Mouse (Mus musculus) small intestine, adult 2 months (tissue): ENCODE results near the gene 1700015F17Rik. TPM values are rescaled to one million over a fixed set of nuclear protein-coding genes. Genes with fewer than 3 reads are reported as not detected.

Experiments
- H3K27ac ChIP-seq: fragments of 200-500 bp; 2 replicates; pipeline ENCODE4 v1.5.1; 2012; ENCODE audit warnings: low read depth, low read length, control low read depth, inconsistent platforms; ENCODE audit not compliant: insufficient read depth
- H3K27me3 ChIP-seq: fragments of 200-500 bp; 2 replicates; pipeline ENCODE4 v1.6.1; 2012; ENCODE audit warnings: mild to moderate bottlenecking, moderate library complexity, low read length, inconsistent platforms; ENCODE audit not compliant: control insufficient read depth, insufficient read depth
- H3K36me3 ChIP-seq: fragments of 200-500 bp; 2 replicates; pipeline ENCODE4 v1.6.1; 2012; ENCODE audit warnings: mild to moderate bottlenecking, low read length, control low read depth, inconsistent platforms; ENCODE audit not compliant: control insufficient read depth, insufficient read depth
- H3K4me1 ChIP-seq: fragments of 200-500 bp; 2 replicates; pipeline ENCODE4 v1.6.1; 2012; ENCODE audit warnings: low read length, inconsistent platforms, mixed read lengths; ENCODE audit not compliant: control insufficient read depth, insufficient read depth, insufficient read length
- H3K4me3 ChIP-seq: fragments of 200-500 bp; 2 replicates; pipeline ENCODE4 v1.5.1; 2012; ENCODE audit warnings: low read depth, mild to moderate bottlenecking, control low read depth, inconsistent platforms, low read length, moderate library complexity
- CTCF ChIP-seq: fragments of 200-500 bp; IDR thresholded peaks from 2 replicates; pipeline ENCODE4 v1.5.1; 2012; ENCODE audit warnings: low read depth, mild to moderate bottlenecking, control low read depth, inconsistent platforms, low read length, moderate library complexity, mixed read lengths; ENCODE audit not compliant: insufficient replicate concordance, insufficient read length; ENCODE audit errors: extremely low read depth
- POLR2A ChIP-seq: fragments of 200-500 bp; IDR thresholded peaks from 2 replicates; pipeline ENCODE4 v1.6.1; 2012; ENCODE audit warnings: low read depth, mild to moderate bottlenecking, control low read depth, inconsistent platforms, low read length, moderate library complexity
- WGBS: fragments of 180-500 bp; shearing (Covaris S2); methylation state at CpG from one replicate; pipeline ENCODE4 v1.1.7; 2018; 5-methylcytosine and 5-hydroxymethylcytosine counted together
- polyA plus RNA-seq: library from polyadenylated mRNA; depleted of rRNA; stranded (reverse); fragments of >200 nt; gene quantifications from 2 replicates; pipeline ENCODE4 v1.2.3, GENCODE M21; 2012

Gene 1700015F17Rik
- polyA plus RNA-seq, 1 experiment: not detected

DNA sequence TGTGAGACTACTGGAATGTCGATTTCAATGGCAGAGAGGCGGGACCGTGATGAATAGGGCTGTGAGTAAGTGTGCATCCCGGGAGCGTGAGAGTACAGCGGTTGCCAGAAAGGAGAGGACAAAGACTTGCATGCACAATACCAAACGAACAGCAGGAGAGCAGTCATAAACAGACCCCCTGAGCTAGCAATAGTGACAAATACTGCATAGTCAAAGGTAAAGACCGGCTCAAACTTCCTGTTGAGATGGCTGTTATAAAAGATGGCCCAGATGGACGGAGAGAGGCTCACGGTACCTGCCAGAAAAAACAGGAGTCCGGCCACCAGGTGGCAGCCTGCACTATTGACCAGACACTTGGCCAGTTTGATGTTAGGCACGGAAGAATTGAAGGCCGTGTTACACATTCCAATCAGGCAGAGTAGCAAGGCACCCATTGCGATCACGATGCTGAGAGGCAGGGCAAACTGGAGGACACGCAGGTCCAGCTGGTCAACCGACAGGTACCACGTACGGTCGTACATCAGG lies 28.8 kb upstream of the 1700015F17Rik start:
- WGBS: 51% methylated on average over 20 of the region's 20 CpGs
- peak; percentile 72; the same call in 1 of the 2 replicates for TF ChIP-seq CTCF
- TF ChIP-seq POLR2A: no peak
- H3K4me1 ChIP-seq: no peaks in the 10 kb centered on the region

DNA sequence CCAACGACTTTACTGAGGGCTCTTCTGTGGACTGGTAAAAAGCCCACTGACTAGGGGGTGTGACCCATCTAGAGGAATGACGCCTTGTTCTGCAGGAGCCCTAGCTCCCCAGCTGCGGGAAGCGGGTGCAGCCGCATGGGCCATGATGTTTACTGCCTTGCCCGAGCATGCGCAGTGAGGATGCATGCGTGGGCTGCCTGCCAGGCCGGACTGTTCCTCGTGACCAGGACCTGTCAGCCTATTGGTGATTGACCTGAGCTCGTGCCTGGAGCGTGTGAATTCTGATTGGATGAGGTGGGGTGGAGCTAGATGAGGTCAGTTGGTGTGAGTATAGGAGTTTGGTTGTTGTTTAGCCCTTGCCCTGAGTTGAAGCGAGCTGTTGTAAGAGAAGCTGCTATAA lies 25.5 kb upstream of the 1700015F17Rik start:
- Histone ChIP-seq H3K36me3 (peaks cover 4% of the 10 kb centered on the region; the same call in 1 of the 2 replicates), H3K27ac (no peak overlapping the region), H3K4me1 (no peaks in the 10 kb centered on the region), H3K27me3 (no peaks in the 10 kb centered on the region), H3K4me3 (no peak overlapping the region)
- TF ChIP-seq CTCF (no peak), POLR2A (no peak)
- 84% methylated on average over 13 of the region's 13 CpGs for WGBS

More for the DNA sequence above, 28.8 kb upstream of the 1700015F17Rik start:
- no peaks in the 10 kb centered on the region for H3K27me3 ChIP-seq
- H3K36me3 ChIP-seq: peaks cover 5% of the 10 kb centered on the region; the same call in 1 of the 2 replicates
- H3K4me3 ChIP-seq: no peak overlapping the region
- H3K27ac ChIP-seq: no peak overlapping the region

DNA sequence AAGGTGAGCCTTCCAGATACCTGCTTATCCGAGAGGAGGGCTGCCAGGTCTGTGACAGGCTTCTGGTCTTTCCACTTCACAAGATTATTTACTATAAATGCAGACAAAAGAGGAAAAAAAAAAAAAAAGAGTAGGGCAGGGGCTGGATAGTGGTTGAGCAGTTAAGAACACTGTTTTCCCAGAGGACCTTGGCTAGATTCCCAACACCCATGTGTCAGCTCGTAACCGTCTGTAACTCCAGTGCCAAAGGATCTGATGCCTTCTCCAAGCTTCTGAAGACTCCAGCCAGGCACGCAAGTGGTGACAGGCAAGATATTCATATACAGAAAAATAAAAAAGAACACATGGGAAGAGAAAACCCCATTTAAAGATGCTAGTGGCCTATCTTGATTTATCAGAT lies 24.4 kb upstream of the 1700015F17Rik start:
- TF ChIP-seq CTCF (no peak), POLR2A (no peak)
- Histone ChIP-seq H3K4me3 (no peak overlapping the region), H3K27me3 (no peaks in the 10 kb centered on the region), H3K27ac (no peak overlapping the region), H3K4me1 (no peaks in the 10 kb centered on the region), H3K36me3 (peaks cover 4% of the 10 kb centered on the region; the same call in 1 of the 2 replicates)
- WGBS: 77% methylated on average over 4 of the region's 4 CpGs

DNA sequence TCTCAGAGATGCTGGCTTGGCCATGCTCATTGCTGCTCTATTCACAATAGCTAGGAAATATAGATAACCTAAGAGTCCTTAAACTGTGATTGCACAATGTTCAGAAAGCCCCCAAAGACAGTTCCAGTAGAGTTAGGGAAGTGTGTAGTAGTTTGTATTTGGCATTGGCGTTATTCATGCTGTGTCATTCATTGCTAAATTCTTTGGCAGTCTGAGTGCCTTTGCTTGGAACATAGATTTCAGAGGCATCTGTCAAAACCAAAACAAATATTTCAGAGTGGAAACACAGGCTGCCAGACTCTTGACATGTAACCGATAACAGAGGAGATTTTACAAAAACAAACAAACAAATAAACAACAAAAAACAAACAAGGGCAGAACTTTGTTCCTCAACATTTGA lies 22.6 kb upstream of the 1700015F17Rik start:
- H3K27me3 ChIP-seq: no peaks in the 10 kb centered on the region
- peaks cover 4% of the 10 kb centered on the region; the same call in 1 of the 2 replicates for H3K36me3 ChIP-seq
- H3K4me1 ChIP-seq: no peaks in the 10 kb centered on the region
- H3K4me3 ChIP-seq: no peak overlapping the region
- no peak overlapping the region for H3K27ac ChIP-seq
- no peak for TF ChIP-seq CTCF
- TF ChIP-seq POLR2A: no peak
- 64% methylated on average over 2 of the region's 2 CpGs for WGBS

DNA sequence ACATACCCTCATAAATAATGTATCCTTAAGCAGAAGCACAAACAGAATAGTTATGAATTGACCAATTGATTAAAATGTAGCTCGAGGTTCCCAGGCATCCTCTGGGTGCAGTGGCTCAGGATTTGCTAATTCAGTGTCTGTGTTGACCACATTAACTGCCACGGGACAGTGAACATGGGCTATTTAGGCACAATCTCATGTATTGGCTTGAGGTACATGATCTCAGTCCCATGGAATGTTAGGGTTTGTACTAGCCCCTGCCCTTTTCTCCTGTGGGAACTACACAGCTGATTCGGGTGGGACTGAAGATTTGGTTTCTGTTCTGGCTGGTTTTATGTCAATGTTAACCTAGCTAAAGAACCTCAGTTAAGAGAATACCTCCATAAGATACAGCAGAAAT lies 17.4 kb upstream of the 1700015F17Rik start:
- TF ChIP-seq CTCF: no peak
- no peak for TF ChIP-seq POLR2A
- Histone ChIP-seq H3K27me3 (no peaks in the 10 kb centered on the region), H3K4me1 (peaks cover 2% of the 10 kb centered on the region; the same call in 1 of the 2 replicates), H3K4me3 (no peak overlapping the region), H3K27ac (no peak overlapping the region), H3K36me3 (no peaks in the 10 kb centered on the region)
- 39% methylated on average over 3 of the region's 3 CpGs for WGBS

DNA sequence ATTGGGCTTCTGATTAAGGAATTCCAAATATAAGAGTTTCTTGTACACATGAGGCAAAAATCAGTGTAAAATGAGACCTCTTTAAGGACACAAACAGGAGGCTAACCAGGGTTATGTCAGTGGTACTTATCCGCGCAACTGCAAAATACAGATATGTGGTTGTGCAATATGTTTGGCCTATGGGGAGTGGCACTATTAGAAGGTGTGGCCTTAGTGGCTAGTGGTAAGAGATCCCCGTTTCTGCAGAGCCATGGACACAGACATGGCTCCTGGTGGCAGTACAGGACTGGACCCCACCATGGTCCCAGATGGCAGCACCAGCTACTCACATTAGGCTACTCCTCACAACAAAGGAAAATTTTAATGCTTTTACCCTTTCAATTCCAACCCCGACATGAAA lies 16.1 kb upstream of the 1700015F17Rik start:
- H3K4me3 ChIP-seq: no peak overlapping the region
- 35% methylated on average over 4 of the region's 4 CpGs for WGBS
- no peak overlapping the region for H3K27ac ChIP-seq
- H3K36me3 ChIP-seq: no peaks in the 10 kb centered on the region
- H3K27me3 ChIP-seq: no peaks in the 10 kb centered on the region
- H3K4me1 ChIP-seq: peaks cover 2% of the 10 kb centered on the region; the same call in 1 of the 2 replicates
- TF ChIP-seq POLR2A: no peak
- no peak for TF ChIP-seq CTCF

DNA sequence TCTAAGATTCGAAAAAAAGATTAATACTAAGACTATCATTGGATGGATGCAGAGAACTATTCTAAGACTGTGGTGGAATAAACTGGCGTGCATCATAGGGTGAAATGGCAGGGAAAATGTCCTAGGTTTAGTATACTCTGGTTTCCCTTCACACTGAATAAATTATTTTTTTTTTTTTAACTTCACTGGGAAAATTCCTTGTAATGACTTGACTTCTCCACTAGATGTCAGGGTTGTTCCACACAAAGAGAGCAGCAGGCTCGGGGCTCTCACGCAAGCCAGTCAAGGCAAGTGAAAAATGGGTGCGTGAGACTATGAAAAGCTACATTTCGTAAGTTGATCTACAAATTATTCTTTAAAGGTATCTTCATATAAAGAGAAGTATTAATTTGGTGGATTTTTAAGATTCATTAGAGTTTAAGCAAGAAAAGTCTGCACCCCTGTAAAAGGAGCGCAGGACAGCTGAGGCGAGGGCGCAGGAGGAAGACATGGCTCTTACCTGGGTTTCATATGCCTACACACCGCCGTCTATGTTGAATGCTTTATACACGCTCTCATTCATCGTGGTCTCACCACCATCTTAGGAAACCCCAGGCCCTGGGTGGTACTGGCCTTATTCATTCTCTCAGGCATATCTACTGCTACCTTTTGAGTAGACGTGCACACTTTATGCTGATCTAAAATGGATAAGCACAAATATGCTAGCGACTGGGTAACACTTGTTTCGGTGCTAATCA lies 15.5 kb upstream of the 1700015F17Rik start:
- no peaks in the 10 kb centered on the region for H3K36me3 ChIP-seq
- no peak overlapping the region for H3K4me3 ChIP-seq
- no peaks in the 10 kb centered on the region for H3K27me3 ChIP-seq
- peaks cover 2% of the 10 kb centered on the region; the same call in 1 of the 2 replicates for H3K4me1 ChIP-seq
- H3K27ac ChIP-seq: no peak overlapping the region
- 29% methylated on average over 16 of the region's 16 CpGs for WGBS
- no peak for TF ChIP-seq POLR2A
- TF ChIP-seq CTCF: peak; percentile 73; the same call in 1 of the 2 replicates
